ENCODE assay signal across 20 mouse cellular contexts in the genomic region with DNA sequence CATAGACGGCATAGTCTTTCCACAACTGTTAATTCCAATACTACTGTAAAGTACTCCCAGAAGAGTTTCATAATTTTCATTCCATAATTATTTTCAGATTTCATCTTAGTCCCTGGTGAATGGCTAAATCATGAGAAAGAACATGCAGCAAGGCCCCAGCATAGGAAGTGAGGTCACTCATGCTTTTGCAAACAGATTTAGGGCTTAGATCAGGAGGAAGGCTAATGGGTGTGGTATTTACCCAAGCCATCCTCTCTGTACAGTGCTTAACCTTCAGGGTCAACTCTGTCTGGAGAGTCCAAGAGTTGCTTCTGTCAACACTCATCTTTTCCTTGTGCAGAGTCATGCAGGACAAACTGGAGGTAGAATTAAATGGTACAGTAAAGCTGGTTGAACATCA.
"Had no signal": no experiment of that assay in that cellular context is flagged by ENCODE, and none has a peak within 500 bp of the region (broad histone marks: within the 10 kb centered on the region; RNA-seq: fewer than 3 reads in every experiment).

No protein-coding gene starts in this region.

- DNase-seq: kidney, adult 11 months; left cerebral cortex, postnatal 4 days; liver, postnatal 0 days; lung, embryonic 14.5 days; midbrain, embryonic 14.5 days; right cerebral cortex, adult 18-20 months; right cerebral cortex, postnatal 14 days; right cerebral cortex, postnatal 4 days; thymus, adult 2 months; thymus, postnatal 14 days; thymus, postnatal 4 days had no signal

- H3K9me3 ChIP-seq: intestine, embryonic 15.5 days; limb, embryonic 12.5 days; limb, embryonic 15.5 days had no signal

- H3K4me3 ChIP-seq: intestine, embryonic 15.5 days; limb, embryonic 12.5 days; limb, embryonic 15.5 days had no signal

- H3K27ac ChIP-seq: intestine, embryonic 15.5 days; kidney, postnatal 0 days; limb, embryonic 12.5 days; limb, embryonic 15.5 days; liver, embryonic 14.5 days; macrophage; stomach, postnatal 0 days had no signal

- H3K4me1 ChIP-seq: intestine, embryonic 15.5 days; limb, embryonic 12.5 days; limb, embryonic 15.5 days had no signal

- H3K36me3 ChIP-seq: intestine, embryonic 15.5 days; limb, embryonic 12.5 days; limb, embryonic 15.5 days had no signal

- H3K27me3 ChIP-seq: intestine, embryonic 15.5 days; limb, embryonic 12.5 days; limb, embryonic 15.5 days had no signal

- H3K9ac ChIP-seq: intestine, embryonic 15.5 days; limb, embryonic 12.5 days; limb, embryonic 15.5 days; liver, embryonic 14.5 days; liver, postnatal 0 days; lung, embryonic 14.5 days had no signal

- ATAC-seq: intestine, embryonic 15.5 days; liver, postnatal 0 days; lung, postnatal 0 days had no signal

- H3K4me2 ChIP-seq: intestine, embryonic 15.5 days; limb, embryonic 12.5 days; limb, embryonic 15.5 days; liver, embryonic 11.5 days; lung, embryonic 14.5 days had no signal
